9 mouse cellular contexts compared by ENCODE assay signal in genomic region chr13:56677731-56678130, GRCm38 (mm10). TPM values are rescaled to one million over a fixed set of nuclear protein-coding genes. Genes with fewer than 3 reads are reported as not detected.
A peak's percentile ranks its signal among the peaks of the same experiment; 100 is the strongest.
DNase-seq lines count a peak whose midpoint lies in the region; ATAC-seq lines count a peak whose summit lies in the region.
"Had no signal": no experiment of that assay in that cellular context is flagged by ENCODE, and none has a peak within 500 bp of the region (broad histone marks: within the 10 kb centered on the region; RNA-seq: fewer than 3 reads in every experiment).

No protein-coding gene starts in this region.

- no peak overlapping the region for H3K4me3 ChIP-seq in hindbrain, embryonic 15.5 days
- H3K4me3 ChIP-seq in hindbrain, embryonic 14.5 days (replicated peaks; ENCODE audit: low read length) = no peak overlapping the region
- no peak overlapping the region for H3K4me3 ChIP-seq in embryonic facial prominence, embryonic 10.5 days
- H3K4me3 ChIP-seq in hindbrain, embryonic 16.5 days (ENCODE audit: low read length) = no peak overlapping the region

- H3K9me3 ChIP-seq in hindbrain, embryonic 15.5 days = no peaks in the 10 kb centered on the region
- H3K9me3 ChIP-seq in hindbrain, embryonic 14.5 days (ENCODE audit: control insufficient read depth, low read length) = no peaks in the 10 kb centered on the region
- no peaks in the 10 kb centered on the region for H3K9me3 ChIP-seq in embryonic facial prominence, embryonic 10.5 days
- H3K9me3 ChIP-seq in hindbrain, embryonic 16.5 days (ENCODE audit: control insufficient read depth, low read length) = no peaks in the 10 kb centered on the region

- H3K36me3 ChIP-seq in hindbrain, embryonic 15.5 days = no peaks in the 10 kb centered on the region
- no peaks in the 10 kb centered on the region for H3K36me3 ChIP-seq in hindbrain, embryonic 14.5 days (replicated peaks; ENCODE audit: control insufficient read depth, insufficient read depth)
- no peaks in the 10 kb centered on the region for H3K36me3 ChIP-seq in embryonic facial prominence, embryonic 10.5 days (replicated peaks)
- H3K36me3 ChIP-seq in hindbrain, embryonic 16.5 days (ENCODE audit: control insufficient read depth, insufficient read depth, low read length) = no peaks in the 10 kb centered on the region

- no peak overlapping the region for H3K9ac ChIP-seq in hindbrain, embryonic 15.5 days
- no peak overlapping the region for H3K9ac ChIP-seq in hindbrain, embryonic 14.5 days
- H3K9ac ChIP-seq in hindbrain, embryonic 16.5 days (ENCODE audit: low read depth, low read length) = no peak overlapping the region
- H3K9ac ChIP-seq: liver, embryonic 14.5 days had no signal

- no peaks in the 10 kb centered on the region for H3K27me3 ChIP-seq in hindbrain, embryonic 15.5 days
- no peaks in the 10 kb centered on the region for H3K27me3 ChIP-seq in hindbrain, embryonic 14.5 days (ENCODE audit: control insufficient read depth, insufficient read depth, low read length)
- H3K27me3 ChIP-seq in embryonic facial prominence, embryonic 10.5 days (replicated peaks; ENCODE audit: low read depth, poor library complexity, severe bottlenecking) = no peaks in the 10 kb centered on the region
- H3K27me3 ChIP-seq in hindbrain, embryonic 16.5 days (replicated peaks; ENCODE audit: control insufficient read depth, insufficient read depth, low read length) = no peaks in the 10 kb centered on the region; the same call in 1 of the 2 replicates

- no peak for ATAC-seq in hindbrain, embryonic 15.5 days (ENCODE audit: low FRiP score, low read depth)
- ATAC-seq in hindbrain, embryonic 14.5 days (ENCODE audit: low FRiP score) = no peak
- no peak for ATAC-seq in hindbrain, embryonic 16.5 days

- H3K4me1 ChIP-seq in hindbrain, embryonic 15.5 days (replicated peaks) = peaks cover 18% of the 10 kb centered on the region
- H3K4me1 ChIP-seq in hindbrain, embryonic 14.5 days (replicated peaks; ENCODE audit: control insufficient read depth, insufficient read depth, low read length) = no peaks in the 10 kb centered on the region; the same call in 1 of the 2 replicates
- peaks cover 41% of the 10 kb centered on the region for H3K4me1 ChIP-seq in embryonic facial prominence, embryonic 10.5 days
- peaks cover 10% of the 10 kb centered on the region for H3K4me1 ChIP-seq in hindbrain, embryonic 16.5 days (ENCODE audit: control insufficient read depth, insufficient read depth, low read depth, low read length)

- 0 out of 2 replicates have a peak overlapping the region, but pooled peaks have one; percentile 3 for H3K27ac ChIP-seq in hindbrain, embryonic 15.5 days (replicated peaks)
- H3K27ac ChIP-seq in hindbrain, embryonic 14.5 days = no peak overlapping the region
- H3K27ac ChIP-seq in embryonic facial prominence, embryonic 10.5 days (replicated peaks) = peak overlapping the region; percentile 55; the same call in 1 of the 2 replicates
- peak overlapping the region; percentile 31; the same call in 1 of the 2 replicates for H3K27ac ChIP-seq in hindbrain, embryonic 16.5 days (ENCODE audit: low read depth, low read length)
- H3K27ac ChIP-seq: liver, embryonic 14.5 days had no signal

- H3K4me2 ChIP-seq in hindbrain, embryonic 15.5 days = no peak overlapping the region
- H3K4me2 ChIP-seq in hindbrain, embryonic 14.5 days (replicated peaks) = no peak overlapping the region
- no peak overlapping the region for H3K4me2 ChIP-seq in hindbrain, embryonic 16.5 days (ENCODE audit: low read length)

- WGBS in hindbrain, embryonic 15.5 days = 57% methylated on average over 4 of the region's 4 CpGs
- WGBS in hindbrain, embryonic 14.5 days = 60% methylated on average over 4 of the region's 4 CpGs
- WGBS in embryonic facial prominence, embryonic 10.5 days = 83% methylated on average over 4 of the region's 4 CpGs
- WGBS in hindbrain, embryonic 16.5 days = 56% methylated on average over 4 of the region's 4 CpGs

- DNase-seq in hindbrain, embryonic 14.5 days (ENCODE audit: low spot score) = no peak
- no peak for DNase-seq in embryonic facial prominence, embryonic 10.5 days (ENCODE audit: low spot score)
- peak; percentile 30 for DNase-seq in lung, postnatal 14 days
- DNase-seq in adrenal gland, adult 2 months = no peak
- no peak for DNase-seq in T-cell, adult 2 months (ENCODE audit: low spot score)
- DNase-seq: cerebellum, adult 18-20 months had no signal

RNA-seq across cellular contexts. Expression of gene Smad5, which starts 25.1 kb away (rescaled TPM):
- 20.2 and 20.8 TPM in 2 replicates for polyA plus RNA-seq in hindbrain, embryonic 15.5 days (2015; fragmentation: Nextera tagmentation; extraction: Ambion mirVana)
- 32.3 and 33.8 TPM in 2 replicates for polyA plus RNA-seq in hindbrain, embryonic 14.5 days (2014; fragmentation: Nextera tagmentation; extraction: Ambion mirVana)
- polyA plus RNA-seq in embryonic facial prominence, embryonic 10.5 days (2016; fragmentation: Nextera tagmentation; extraction: Ambion mirVana) = 41.7 and 44.3 TPM in 2 replicates
- 17.2 and 21.3 TPM in 2 replicates for polyA plus RNA-seq in hindbrain, embryonic 16.5 days (2015; fragmentation: Nextera tagmentation; extraction: Ambion mirVana)
- total RNA-seq in adrenal gland, adult 2 months (2021) = 10 to 100 TPM; 48.9 to 49.7 TPM
- polyA plus RNA-seq in adrenal gland, adult 2 months (2012; rRNA removed) = 9.7 and 16.7 TPM in 2 replicates
